Mouse (Mus musculus) effector memory CD4-positive, alpha-beta T cell, adult 5 months (primary cell): ENCODE results near the gene Ttc25. TPM values are rescaled to one million over a fixed set of nuclear protein-coding genes. Genes with fewer than 3 reads are reported as not detected.

ENCODE experiments used
- polyA plus RNA-seq: library from polyadenylated mRNA; unstranded; fragments of 100-300 nt; shearing (Covaris generic); gene quantifications from one replicate; pipeline ENCODE4 v1.2.1, GENCODE M21; 2017

Gene Ttc25
- 0.14 TPM for polyA plus RNA-seq

DNA sequence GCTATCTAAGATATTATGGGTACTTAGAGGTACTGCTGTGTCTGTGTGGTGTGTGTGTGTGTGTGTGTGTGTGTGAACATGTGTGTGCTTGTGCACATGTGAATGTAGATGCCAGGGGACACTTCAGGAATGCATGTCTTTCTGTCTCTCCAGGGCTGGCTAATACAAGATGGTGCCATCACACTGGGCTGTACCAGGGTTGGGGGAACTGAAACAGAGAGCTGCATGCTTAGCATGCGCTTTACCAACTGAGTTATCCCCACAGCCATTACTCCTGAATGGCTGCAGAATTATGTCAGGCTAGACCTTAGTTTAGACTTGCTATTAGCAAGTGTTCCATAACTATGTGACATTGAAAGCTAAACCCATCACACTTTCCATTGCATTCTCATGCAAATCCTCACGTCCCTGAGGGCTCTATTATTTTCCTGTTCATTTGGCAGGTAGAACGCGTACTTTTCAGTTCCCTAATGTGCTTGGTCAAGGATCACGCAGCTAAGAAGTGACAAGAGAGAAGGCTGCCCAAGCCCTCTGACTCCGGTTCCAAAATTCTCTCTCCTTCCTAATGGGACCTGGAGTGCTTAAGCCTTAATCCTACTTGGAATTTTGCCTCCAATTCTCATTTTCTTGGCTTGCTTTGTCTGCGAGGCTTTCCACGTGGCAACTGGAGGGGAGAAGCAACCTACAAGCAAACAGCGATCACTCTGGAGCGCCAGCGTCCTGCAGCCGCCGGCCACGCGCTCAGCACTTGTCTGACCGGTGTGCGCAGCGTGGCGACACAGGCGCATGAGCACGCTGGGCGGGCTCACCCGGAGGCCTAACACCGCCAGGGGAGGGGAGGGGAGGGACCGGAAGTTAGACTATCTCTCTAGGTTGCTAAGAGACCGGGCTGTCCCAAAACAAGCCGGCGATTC lies at the start of gene Ttc25:
Gene Ttc25 (plus strand): TSS at position 776 of the 914 bp plus-strand sequence.

DNA sequence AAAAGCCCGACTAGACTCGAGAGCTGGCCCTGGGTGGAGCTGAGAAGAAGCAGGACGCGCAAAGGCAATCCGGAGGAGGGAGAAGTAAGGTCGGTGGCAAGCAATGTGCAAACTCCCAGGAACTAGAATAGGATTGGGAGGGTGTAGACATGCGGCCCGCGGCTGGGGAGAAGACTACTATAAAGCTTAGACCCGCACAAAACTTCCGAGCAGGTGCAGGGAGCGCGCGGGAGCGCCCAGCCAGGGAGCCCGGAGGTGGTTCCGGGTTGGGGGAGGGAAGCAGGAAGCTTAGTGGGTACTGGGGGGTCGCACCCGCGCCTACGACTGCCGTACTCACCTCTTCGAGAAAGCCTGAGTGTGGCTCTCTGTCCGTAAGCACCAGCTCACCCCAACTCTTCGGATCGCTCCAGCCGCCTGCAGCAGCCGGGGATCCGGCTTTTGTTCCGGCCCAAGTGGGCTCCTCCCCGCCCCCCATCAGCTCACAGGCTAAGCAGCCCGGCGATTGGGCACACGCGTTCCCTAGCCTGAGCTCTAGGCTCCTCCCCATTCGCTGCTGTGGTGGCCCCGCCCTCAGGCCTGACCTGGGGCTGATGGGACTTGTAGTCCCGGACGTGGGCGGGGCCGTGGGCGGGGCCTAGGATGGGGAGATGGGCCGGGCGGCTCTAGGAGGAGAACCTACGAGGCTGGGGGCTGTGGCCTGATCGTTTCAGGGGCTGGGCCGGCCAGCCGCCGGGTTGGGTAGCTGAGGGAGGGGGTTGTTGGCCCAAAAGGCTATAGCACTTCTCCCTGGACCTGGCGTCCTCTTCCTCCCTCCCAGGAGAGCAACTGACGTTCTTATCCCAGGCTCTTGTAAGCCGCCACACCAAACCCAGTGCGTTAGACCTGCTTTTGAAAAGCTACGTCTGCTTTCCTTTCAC lies 17.7 kb upstream of the Ttc25 start, which contains the start of gene Acly:
Gene Acly (minus strand): TSS at position 543 of the 917 bp plus-strand sequence.

DNA sequence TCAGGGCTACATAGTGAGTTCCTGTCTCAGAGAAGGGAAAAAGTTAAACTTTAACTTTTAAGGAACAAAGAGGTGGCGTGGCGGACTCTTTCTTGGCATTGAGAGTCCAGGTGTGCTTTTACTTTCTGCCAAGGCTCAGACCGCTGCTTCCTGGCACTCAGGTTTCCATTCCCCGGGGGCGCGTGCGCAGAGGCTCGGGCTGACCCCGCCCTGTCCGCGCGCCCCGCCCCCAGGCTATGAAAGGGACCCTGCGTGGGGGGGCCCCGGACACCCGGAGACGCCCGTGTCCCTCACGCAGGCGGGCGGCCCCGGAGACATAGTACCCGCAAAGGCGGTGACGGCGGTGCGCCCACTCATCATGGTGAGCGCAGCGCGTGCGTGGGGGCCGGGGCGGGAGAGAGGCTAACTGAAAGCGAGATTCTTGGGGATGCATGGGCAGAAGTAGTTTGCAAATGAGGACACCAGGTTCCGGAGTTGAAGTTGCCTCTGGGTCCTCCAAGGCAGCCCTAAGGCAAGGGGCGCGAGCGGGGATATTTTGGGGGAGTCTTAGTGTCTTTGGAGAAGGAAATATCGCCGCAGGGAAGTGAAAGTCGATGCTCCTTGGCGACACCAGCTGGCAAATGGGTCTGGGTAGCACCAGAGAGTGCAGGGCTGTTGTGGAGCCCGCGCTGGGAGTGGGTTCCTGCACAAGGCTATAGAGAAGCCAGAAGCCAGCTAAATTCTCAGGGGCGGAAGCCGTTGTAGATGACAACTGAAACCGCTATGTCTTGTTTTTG lies 29.5 kb downstream of the Ttc25 start, which contains the start of gene Cnp:
Gene Cnp (plus strand): TSS at position 197 of the 776 bp plus-strand sequence.

DNA sequence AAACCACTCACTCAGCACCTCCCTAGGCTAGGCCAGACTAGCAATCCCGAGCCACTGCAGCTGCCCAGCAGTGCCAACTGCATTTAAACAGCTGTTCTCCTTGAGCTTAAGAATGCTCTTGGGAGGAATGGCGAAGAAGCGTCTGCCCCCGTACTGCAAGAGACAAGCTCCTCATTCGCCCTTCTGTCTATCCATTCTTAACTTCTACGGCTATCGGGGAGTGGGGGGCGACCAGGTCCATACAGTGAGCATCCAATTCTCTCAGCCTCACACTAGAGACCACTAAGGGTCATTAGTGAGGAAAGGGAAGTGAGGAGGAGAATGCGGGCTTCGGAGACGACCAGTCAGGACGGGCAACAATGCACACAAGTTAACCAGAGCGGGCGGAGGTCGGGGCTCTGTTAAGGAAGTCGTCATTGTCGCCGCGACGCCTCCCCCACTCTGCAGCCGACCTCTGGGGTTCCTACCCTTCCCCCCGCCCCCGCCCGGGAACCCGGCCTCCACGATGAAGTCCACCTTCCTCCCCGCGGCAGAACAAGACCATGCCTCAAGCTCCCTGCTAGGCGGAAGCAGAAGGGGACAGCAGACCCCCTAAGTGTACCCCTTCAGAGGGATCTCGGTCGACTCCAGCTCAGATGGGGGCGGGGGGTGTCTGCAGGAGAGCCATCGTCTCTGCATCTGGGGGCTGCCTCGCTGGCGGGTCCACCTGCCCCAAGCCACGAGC lies 73.5 kb downstream of the Ttc25 start, which contains the start of gene Nkiras2:
Gene Nkiras2 (plus strand): TSS at position 484 of the 724 bp plus-strand sequence.

DNA sequence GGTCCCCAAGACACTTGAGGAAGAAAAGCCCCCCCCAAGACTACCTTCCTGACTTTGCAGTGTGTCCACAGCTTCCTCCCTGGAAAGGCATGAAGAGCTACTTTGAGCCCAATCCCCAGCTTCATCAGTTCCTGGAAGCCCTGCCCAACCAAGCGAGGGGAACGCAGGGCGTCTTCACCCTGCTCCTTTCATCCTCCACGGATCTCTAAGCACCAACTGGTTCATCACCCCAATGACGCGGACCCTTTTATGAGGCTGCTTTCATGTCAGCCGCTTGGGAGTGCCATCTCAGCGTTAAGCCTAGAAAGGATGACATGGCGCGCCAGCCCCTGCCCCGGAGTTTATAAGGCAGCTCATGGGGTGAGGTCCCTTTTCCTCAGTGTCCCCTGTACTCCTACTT lies 74.6 kb downstream of the Ttc25 start, which contains the start of gene Dnajc7:
Gene Dnajc7 (minus strand): TSS at position 187 of the 400 bp plus-strand sequence.

Other genes with a start within 250 kb of the Ttc25 start
- 5,204 TPM for gene Eif1, start 225.7 kb upstream of the Ttc25 start, polyA plus RNA-seq
- not detected for gene Gast, start 211.2 kb upstream of the Ttc25 start, polyA plus RNA-seq
- 1.3 TPM for gene Hap1, start 189.5 kb upstream of the Ttc25 start, polyA plus RNA-seq
- 0.87 TPM for gene Jup, start 147.8 kb upstream of the Ttc25 start, polyA plus RNA-seq
- gene P3h4, start 130.8 kb upstream of the Ttc25 start, polyA plus RNA-seq, result not detected
- gene Fkbp10, start 129.9 kb upstream of the Ttc25 start, polyA plus RNA-seq, result not detected
- 86.3 TPM for gene Nt5c3b, start 103.8 kb upstream of the Ttc25 start, polyA plus RNA-seq
- gene Klhl10, start 103.7 kb upstream of the Ttc25 start, polyA plus RNA-seq, result 0.42 TPM
- 6.8 TPM for gene Klhl11, start 72.9 kb upstream of the Ttc25 start, polyA plus RNA-seq
- gene Acly, start 17.6 kb upstream of the Ttc25 start, polyA plus RNA-seq, result 187 TPM
- 118 TPM for gene Cnp, start 29.3 kb downstream of the Ttc25 start, polyA plus RNA-seq
- gene Nkiras2, start 73.6 kb downstream of the Ttc25 start, polyA plus RNA-seq, result 13.1 TPM
- 444 TPM for gene Dnajc7, start 74.6 kb downstream of the Ttc25 start, polyA plus RNA-seq
- gene Zfp385c, start 146.8 kb downstream of the Ttc25 start, polyA plus RNA-seq, result not detected
- 13.8 TPM for gene Dhx58, start 158.7 kb downstream of the Ttc25 start, polyA plus RNA-seq
- gene Kat2a, start 166.9 kb downstream of the Ttc25 start, polyA plus RNA-seq, result 40.1 TPM
- not detected for gene Hspb9, start 168.2 kb downstream of the Ttc25 start, polyA plus RNA-seq
- gene Rab5c, start 192.6 kb downstream of the Ttc25 start, polyA plus RNA-seq, result 39.9 TPM
- not detected for gene Kcnh4, start 214.3 kb downstream of the Ttc25 start, polyA plus RNA-seq
- gene Hcrt, start 217.3 kb downstream of the Ttc25 start, polyA plus RNA-seq, result not detected
- gene Ghdc, start 225.3 kb downstream of the Ttc25 start, polyA plus RNA-seq, result 2.7 TPM